Mouse (Mus musculus): ENCODE measurements around the gene Lhfpl2. TPM values are rescaled to one million over a fixed set of nuclear protein-coding genes. Genes with fewer than 3 reads are reported as not detected.

The Lhfpl2 gene
- total RNA-seq, 2 experiments from 2014 or later, result 33.9 to 42.2 TPM

GRCm38 (mm10) chr13:94140446-94140845, 82.8 kb downstream of the Lhfpl2 start:
- no peak for DNase-seq

- peak; percentile 48 for DNase-seq
Measured at GRCm38 (mm10) chr13:94143063-94143652, 85.6 kb downstream of the Lhfpl2 start.

- DNase-seq, result no peak
Measured at GRCm38 (mm10) chr13:94144451-94144850, 86.9 kb downstream of the Lhfpl2 start.

GRCm38 (mm10) chr13:94147257-94147656, 89.7 kb downstream of the Lhfpl2 start:
- peak; percentile 47 for DNase-seq

- peak; percentile 51 for DNase-seq
Measured at GRCm38 (mm10) chr13:94149006-94149405, 91.4 kb downstream of the Lhfpl2 start.

GRCm38 (mm10) chr13:94149781-94150180, 92.2 kb downstream of the Lhfpl2 start:
- DNase-seq, result no peak

- no peak for DNase-seq
Measured at GRCm38 (mm10) chr13:94151308-94151707, 93.7 kb downstream of the Lhfpl2 start.

GRCm38 (mm10) chr13:94152836-94153235, 95.2 kb downstream of the Lhfpl2 start:
- no peak for DNase-seq

- DNase-seq, result no peak
Measured at GRCm38 (mm10) chr13:94153658-94154057, 96.1 kb downstream of the Lhfpl2 start.

- no peak for DNase-seq
Measured at GRCm38 (mm10) chr13:94154512-94155296, 97.1 kb downstream of the Lhfpl2 start.

- peak; percentile 55 for DNase-seq
Measured at GRCm38 (mm10) chr13:94155657-94156429, 98.2 kb downstream of the Lhfpl2 start.

- DNase-seq, result no peak
Measured at GRCm38 (mm10) chr13:94158864-94159477, 101.4 kb downstream of the Lhfpl2 start.

GRCm38 (mm10) chr13:94159478-94160220, 102.1 kb downstream of the Lhfpl2 start:
- no peak for DNase-seq

GRCm38 (mm10) chr13:94164501-94164900, 106.9 kb downstream of the Lhfpl2 start:
- DNase-seq, result no peak

GRCm38 (mm10) chr13:94168319-94168718, 110.7 kb downstream of the Lhfpl2 start:
- DNase-seq, result no peak

GRCm38 (mm10) chr13:94169325-94169916, 111.8 kb downstream of the Lhfpl2 start:
- DNase-seq, result no peak

- no peak for DNase-seq
Measured at GRCm38 (mm10) chr13:94171612-94172011, 114.0 kb downstream of the Lhfpl2 start.

GRCm38 (mm10) chr13:94172533-94173310, 115.1 kb downstream of the Lhfpl2 start:
- DNase-seq, result no peak

- peak; percentile 60 for DNase-seq
Measured at GRCm38 (mm10) chr13:94173633-94174576, 116.3 kb downstream of the Lhfpl2 start.

All from heart, postnatal 4 days (tissue).